Mouse (Mus musculus) embryonic fibroblast, embryonic 13.5 days (primary cell): ENCODE data around the gene Efna2.

Experiments used
- CTCF ChIP-seq: IDR thresholded peaks from 2 replicates; pipeline ENCODE4 v1.5.1; 2011; ENCODE audit warnings: mild to moderate bottlenecking, control low read depth, low read length, moderate library complexity, borderline replicate concordance; ENCODE audit not compliant: insufficient read depth
- POLR2A ChIP-seq: IDR thresholded peaks from 2 replicates; pipeline ENCODE4 v1.6.1; 2011; ENCODE audit warnings: low read depth, mild to moderate bottlenecking, control low read depth, low read length, moderate library complexity

GRCm38 (mm10) chr10:80141786-80142529, 37.3 kb upstream of the Efna2 start:
- peak; percentile 84 for TF ChIP-seq POLR2A
- no peak for TF ChIP-seq CTCF
